Mouse (Mus musculus): Measurements from ENCODE around the gene Clic4.

GRCm38 (mm10) chr4:135205711-135206600, 66.7 kb downstream of the Clic4 start:
- peak; percentile 96; the same call in 1 of the 2 replicates for TF ChIP-seq CTCF (IDR thresholded peaks at IDR 0.05)
- TF ChIP-seq POLR2A (IDR thresholded peaks at IDR 0.05; ENCODE audit: insufficient read depth, low read depth, low read length) = no peak
